In the genomic region with DNA sequence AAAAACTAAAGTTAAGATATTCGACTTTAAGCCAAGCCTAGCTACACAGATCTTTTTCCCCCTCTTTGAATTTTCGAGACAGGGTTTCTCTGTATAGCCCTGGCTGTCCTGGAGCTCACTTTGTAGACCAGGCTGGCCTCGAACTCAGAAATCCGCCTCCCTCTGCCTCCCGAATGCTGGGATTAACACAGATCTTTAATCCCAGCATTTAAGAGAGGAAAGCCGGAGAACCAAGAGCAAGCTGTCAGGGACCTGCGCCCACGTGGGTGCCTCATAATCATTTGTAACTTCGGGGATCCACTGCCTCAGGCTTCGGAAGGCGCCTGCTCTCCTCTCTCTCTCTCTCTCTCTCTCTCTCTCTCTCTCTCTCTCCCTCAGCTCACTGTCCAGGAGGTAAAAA, we compare ENCODE assay signal across 7 mouse cellular contexts.
DNase-seq lines count a peak whose midpoint lies in the region; ATAC-seq and TF ChIP-seq lines count a peak whose summit lies in the region.
"Not testable (repeated sequence)": the region's sequence is repeated elsewhere in the genome, so short reads cannot be mapped to it uniquely, and the experiment has no call there.

No protein-coding gene starts in this region.

- peak overlapping the region; percentile 66 for H3K4me2 ChIP-seq in embryonic facial prominence, embryonic 13.5 days
- peak overlapping the region; percentile 83; the same call in 1 of the 2 replicates for H3K4me2 ChIP-seq in heart, embryonic 13.5 days
- peak overlapping the region; percentile 59; the same call in 1 of the 2 replicates for H3K4me2 ChIP-seq in intestine, embryonic 15.5 days (replicated peaks)
- H3K4me2 ChIP-seq in kidney, embryonic 15.5 days = peak overlapping the region; percentile 68
- H3K4me2 ChIP-seq in limb, embryonic 13.5 days (replicated peaks) = peak overlapping the region; percentile 74
- peak overlapping the region; percentile 56 for H3K4me2 ChIP-seq in liver, embryonic 14.5 days (ENCODE audit: low read depth)
- not testable (repeated sequence) for H3K4me2 ChIP-seq in midbrain, embryonic 11.5 days

- H3K27ac ChIP-seq in embryonic facial prominence, embryonic 13.5 days; heart, embryonic 13.5 days (replicated peaks); intestine, embryonic 15.5 days; limb, embryonic 13.5 days; liver, embryonic 14.5 days; midbrain, embryonic 11.5 days (ENCODE audit: low read depth, low read length): not testable (repeated sequence)
- H3K27ac ChIP-seq in kidney, embryonic 15.5 days = peak overlapping the region; percentile 84

- not testable (repeated sequence) for DNase-seq in liver, embryonic 14.5 days (ENCODE audit: low read depth in 3 of 3, low spot score in 3 of 3)
- peak; percentile 78 for DNase-seq in midbrain, embryonic 11.5 days (ENCODE audit: low spot score, missing footprints)

- 64% methylated on average over 11 of the region's 11 CpGs for WGBS in embryonic facial prominence, embryonic 13.5 days
- WGBS in heart, embryonic 13.5 days = 63% methylated on average over 11 of the region's 11 CpGs
- 75% methylated on average over 11 of the region's 11 CpGs for WGBS in intestine, embryonic 15.5 days
- WGBS in kidney, embryonic 15.5 days = 66% methylated on average over 11 of the region's 11 CpGs
- 75% methylated on average over 11 of the region's 11 CpGs for WGBS in limb, embryonic 13.5 days
- WGBS in liver, embryonic 14.5 days (ENCODE audit: insufficient replicate concordance) = 63% methylated on average over 11 of the region's 11 CpGs
- WGBS in midbrain, embryonic 11.5 days = 65% methylated on average over 11 of the region's 11 CpGs

- TF ChIP-seq CTCF in liver, embryonic 14.5 days (IDR thresholded peaks at IDR 0.05; ENCODE audit: low read depth) = not testable (repeated sequence)

- H3K4me3 ChIP-seq in embryonic facial prominence, embryonic 13.5 days; heart, embryonic 13.5 days; intestine, embryonic 15.5 days (replicated peaks); limb, embryonic 13.5 days; liver, embryonic 14.5 days (ENCODE audit: insufficient read depth in 1 of 2, low read depth in 2 of 2, low read length in 2 of 2); midbrain, embryonic 11.5 days (ENCODE audit: low read depth, low read length): not testable (repeated sequence)
- peak overlapping the region; percentile 40; the same call in 1 of the 2 replicates for H3K4me3 ChIP-seq in kidney, embryonic 15.5 days (replicated peaks)

- TF ChIP-seq EP300 in liver, embryonic 14.5 days (IDR thresholded peaks at IDR 0.05; ENCODE audit: low read depth) = not testable (repeated sequence)

- not testable (repeated sequence) for H3K27me3 ChIP-seq in embryonic facial prominence, embryonic 13.5 days; intestine, embryonic 15.5 days (replicated peaks); kidney, embryonic 15.5 days; liver, embryonic 14.5 days (ENCODE audit: control insufficient read depth, insufficient read depth, low read length); midbrain, embryonic 11.5 days (ENCODE audit: control insufficient read depth, insufficient read depth, low read length)
- H3K27me3 ChIP-seq in heart, embryonic 13.5 days (replicated peaks) = peaks cover 16% of the 10 kb centered on the region
- H3K27me3 ChIP-seq in limb, embryonic 13.5 days = 0 out of 2 replicates have a peak, but pooled peaks cover 10% of the 10 kb centered on the region

- H3K9me3 ChIP-seq in embryonic facial prominence, embryonic 13.5 days; heart, embryonic 13.5 days; intestine, embryonic 15.5 days; kidney, embryonic 15.5 days (replicated peaks); limb, embryonic 13.5 days; liver, embryonic 14.5 days (ENCODE audit: control insufficient read depth, low read length); midbrain, embryonic 11.5 days (ENCODE audit: control insufficient read depth, low read length): not testable (repeated sequence)

- ATAC-seq in embryonic facial prominence, embryonic 13.5 days (ENCODE audit: insufficient number of reproducible peaks, insufficient read depth, low FRiP score, low TSS enrichment, low read depth); heart, embryonic 13.5 days (ENCODE audit: extremely low read depth, insufficient number of reproducible peaks, low FRiP score, low TSS enrichment); intestine, embryonic 15.5 days; kidney, embryonic 15.5 days (replicated peaks; ENCODE audit: low FRiP score); limb, embryonic 13.5 days (ENCODE audit: low FRiP score, low read depth); liver, embryonic 14.5 days (ENCODE audit: insufficient read depth); midbrain, embryonic 11.5 days (ENCODE audit: low FRiP score): not testable (repeated sequence)

- not testable (repeated sequence) for H3K9ac ChIP-seq in embryonic facial prominence, embryonic 13.5 days; heart, embryonic 13.5 days; intestine, embryonic 15.5 days; kidney, embryonic 15.5 days; limb, embryonic 13.5 days; liver, embryonic 14.5 days (replicated peaks); midbrain, embryonic 11.5 days (ENCODE audit: low read length)

- H3K36me3 ChIP-seq in embryonic facial prominence, embryonic 13.5 days; heart, embryonic 13.5 days; intestine, embryonic 15.5 days; kidney, embryonic 15.5 days; limb, embryonic 13.5 days; liver, embryonic 14.5 days (replicated peaks; ENCODE audit: control insufficient read depth, insufficient read depth, low read depth); midbrain, embryonic 11.5 days (ENCODE audit: control insufficient read depth, insufficient read depth, low read length): not testable (repeated sequence)

- peaks cover 17% of the 10 kb centered on the region for H3K4me1 ChIP-seq in embryonic facial prominence, embryonic 13.5 days
- peaks cover 21% of the 10 kb centered on the region for H3K4me1 ChIP-seq in heart, embryonic 13.5 days
- H3K4me1 ChIP-seq in intestine, embryonic 15.5 days (replicated peaks) = peaks cover 21% of the 10 kb centered on the region
- H3K4me1 ChIP-seq in kidney, embryonic 15.5 days = peaks cover 32% of the 10 kb centered on the region
- peaks cover 24% of the 10 kb centered on the region for H3K4me1 ChIP-seq in limb, embryonic 13.5 days
- not testable (repeated sequence) for H3K4me1 ChIP-seq in liver, embryonic 14.5 days (replicated peaks; ENCODE audit: control insufficient read depth in 2 of 2, insufficient read depth in 2 of 2, low read length in 1 of 2)
- H3K4me1 ChIP-seq in midbrain, embryonic 11.5 days (ENCODE audit: control insufficient read depth, insufficient read depth, low read length) = peaks cover 11% of the 10 kb centered on the region; the same call in 1 of the 2 replicates
